In genomic region chr7:68744206-68744605, GRCm38 (mm10) we compare ENCODE assay signal across 18 mouse cellular contexts.
"Had no signal": no experiment of that assay in that cellular context is flagged by ENCODE, and none has a peak within 500 bp of the region (broad histone marks: within the 10 kb centered on the region; RNA-seq: fewer than 3 reads in every experiment).

No protein-coding gene starts in this region.

- H3K9ac ChIP-seq: lung, embryonic 14.5 days; midbrain, embryonic 12.5 days; neural tube, embryonic 13.5 days; neural tube, embryonic 15.5 days had no signal

- H3K27ac ChIP-seq: midbrain, embryonic 10.5 days; midbrain, embryonic 12.5 days; neural tube, embryonic 15.5 days had no signal

- H3K9me3 ChIP-seq: midbrain, embryonic 10.5 days; midbrain, embryonic 12.5 days; neural tube, embryonic 13.5 days; neural tube, embryonic 15.5 days had no signal

- H3K4me3 ChIP-seq: midbrain, embryonic 10.5 days; midbrain, embryonic 12.5 days; myocyte; neural tube, embryonic 13.5 days; neural tube, embryonic 15.5 days had no signal

- H3K27me3 ChIP-seq: midbrain, embryonic 12.5 days; neural tube, embryonic 13.5 days; neural tube, embryonic 15.5 days had no signal

- H3K4me2 ChIP-seq: lung, embryonic 14.5 days; midbrain, embryonic 12.5 days; neural tube, embryonic 13.5 days; neural tube, embryonic 15.5 days had no signal

- DNase-seq: lung, embryonic 14.5 days; lung, postnatal 10 days; lung, postnatal 4 days; midbrain, embryonic 14.5 days; retina, postnatal 1 day; right cerebral cortex, adult 18-20 months; right cerebral cortex, postnatal 25 days; right cerebral cortex, postnatal 4 days; spleen, adult 18-20 months; thymus, adult 18-20 months; thymus, postnatal 14 days; thymus, postnatal 36 days had no signal

- ATAC-seq: midbrain, embryonic 16.5 days had no signal
